Mouse (Mus musculus) midbrain, embryonic 14.5 days (tissue): ENCODE results near the gene Tjp3. TPM values are rescaled to one million over a fixed set of nuclear protein-coding genes. Genes with fewer than 3 reads are reported as not detected.

ENCODE experiments used
- ATAC-seq: fragments of 200-750 bp; cut with Nextera tagmentation; 2 replicates; pipeline ENCODE4 v1.8.0; 2017; ENCODE audit warnings: moderate number of reproducible peaks, moderate library complexity; ENCODE audit not compliant: low FRiP score, low TSS enrichment
- DNase-seq: peaks from one replicate; pipeline ENCODE4 v3.0.0-alpha.2; 2015
- H3K27ac ChIP-seq: fragments of 300-500 bp; sonication (generic); replicated peaks from 2 replicates; pipeline ENCODE4 v1.5.1; 2014; ENCODE audit warnings: mild to moderate bottlenecking, low read depth, low read length, moderate library complexity
- H3K27me3 ChIP-seq: fragments of 300-500 bp; sonication (generic); 2 replicates; pipeline ENCODE4 v1.6.1; 2014; ENCODE audit warnings: low read length, control low read depth, mixed read lengths; ENCODE audit not compliant: control insufficient read depth, insufficient read depth
- H3K36me3 ChIP-seq: fragments of 300-500 bp; sonication (generic); 2 replicates; pipeline ENCODE4 v1.6.1; 2014; ENCODE audit warnings: low read length, control low read depth; ENCODE audit not compliant: control insufficient read depth, insufficient read depth
- H3K4me1 ChIP-seq: fragments of 300-500 bp; sonication (generic); 2 replicates; pipeline ENCODE4 v1.6.1; 2014; ENCODE audit warnings: mild to moderate bottlenecking, antibody characterized with exemption, low read length, control low read depth; ENCODE audit not compliant: control insufficient read depth, insufficient read depth
- H3K4me2 ChIP-seq: fragments of 300-500 bp; sonication (generic); 2 replicates; pipeline ENCODE4 v1.6.1; 2014; ENCODE audit warnings: mild to moderate bottlenecking, low read length, moderate library complexity
- H3K4me3 ChIP-seq: fragments of 300-500 bp; sonication (generic); replicated peaks from 2 replicates; pipeline ENCODE4 v1.5.1; 2014; ENCODE audit warnings: low read depth, low read length
- H3K9ac ChIP-seq: fragments of 300-500 bp; sonication (generic); replicated peaks from 2 replicates; pipeline ENCODE4 v1.6.1; 2014; ENCODE audit warnings: mild to moderate bottlenecking, low read length, moderate library complexity
- H3K9me3 ChIP-seq: fragments of 300-500 bp; sonication (generic); 2 replicates; pipeline ENCODE4 v1.6.1; 2016; ENCODE audit warnings: low read length, control low read depth, mixed read lengths; ENCODE audit not compliant: control insufficient read depth
- WGBS: fragments of 180-500 bp; shearing (Covaris S2); extraction: QIAGEN DNeasy Blood & Tissue Kit; methylation state at CpG from one replicate; pipeline ENCODE4 v1.1.7; 2014; 5-methylcytosine and 5-hydroxymethylcytosine counted together
- polyA plus RNA-seq: library from polyadenylated mRNA; unstranded; fragments of >200 nt; fragmentation: Nextera tagmentation; extraction: Ambion mirVana; gene quantifications from 2 replicates; pipeline ENCODE4 v1.2.1, GENCODE M21; 2014

Tjp3 gene
- 4.4 and 5.7 TPM in 2 replicates for polyA plus RNA-seq

DNA sequence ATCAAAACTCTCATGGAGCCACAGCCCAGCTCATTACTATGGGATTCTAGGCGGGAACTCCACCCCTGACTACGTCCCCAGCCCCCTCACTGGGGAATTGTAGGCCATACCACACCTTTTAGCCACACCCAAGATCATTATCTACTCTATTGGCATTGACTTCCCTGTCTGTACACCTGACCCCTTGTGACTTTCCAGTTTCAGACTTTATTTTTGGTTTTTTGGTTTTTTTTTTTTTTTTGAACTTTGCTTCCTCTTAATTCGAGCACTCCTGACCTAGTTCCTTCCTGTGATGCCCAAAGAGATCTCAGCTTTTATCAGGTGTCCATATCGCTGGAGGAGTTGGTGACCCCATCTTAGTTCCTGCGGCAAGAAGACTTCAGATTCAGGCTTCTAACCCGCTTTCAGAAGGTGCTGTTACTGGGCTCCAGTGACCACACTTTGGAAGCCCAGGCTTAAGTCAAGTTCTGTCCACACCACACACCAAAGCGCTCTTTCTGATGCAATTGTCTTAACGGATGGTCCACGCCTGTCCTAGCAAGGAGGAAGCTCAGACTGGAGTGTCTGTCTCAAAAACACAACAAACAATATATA lies at the start of gene Tjp3:
Tjp3 (minus strand) TSS at position 71 of the 594 bp plus-strand sequence.
- H3K4me3 ChIP-seq, result no peak within 1 kb of the TSS
- H3K4me1 ChIP-seq, result peaks cover 28% of the 10 kb centered on the region
- H3K4me2 ChIP-seq, result 0 out of 2 replicates have a peak within 1 kb of the TSS, but pooled peaks have one; percentile 6
- H3K27me3 ChIP-seq, result peaks cover 22% of the 10 kb centered on the region
- H3K9ac ChIP-seq, result no peak within 1 kb of the TSS
- DNase-seq (no peak), ATAC-seq (no peak)
- no peaks in the 10 kb centered on the region for H3K36me3 ChIP-seq
- H3K27ac ChIP-seq, result no peak within 1 kb of the TSS
- H3K9me3 ChIP-seq, result no peaks in the 10 kb centered on the region
- WGBS, result 75% methylated on average over 9 of the region's 9 CpGs

DNA sequence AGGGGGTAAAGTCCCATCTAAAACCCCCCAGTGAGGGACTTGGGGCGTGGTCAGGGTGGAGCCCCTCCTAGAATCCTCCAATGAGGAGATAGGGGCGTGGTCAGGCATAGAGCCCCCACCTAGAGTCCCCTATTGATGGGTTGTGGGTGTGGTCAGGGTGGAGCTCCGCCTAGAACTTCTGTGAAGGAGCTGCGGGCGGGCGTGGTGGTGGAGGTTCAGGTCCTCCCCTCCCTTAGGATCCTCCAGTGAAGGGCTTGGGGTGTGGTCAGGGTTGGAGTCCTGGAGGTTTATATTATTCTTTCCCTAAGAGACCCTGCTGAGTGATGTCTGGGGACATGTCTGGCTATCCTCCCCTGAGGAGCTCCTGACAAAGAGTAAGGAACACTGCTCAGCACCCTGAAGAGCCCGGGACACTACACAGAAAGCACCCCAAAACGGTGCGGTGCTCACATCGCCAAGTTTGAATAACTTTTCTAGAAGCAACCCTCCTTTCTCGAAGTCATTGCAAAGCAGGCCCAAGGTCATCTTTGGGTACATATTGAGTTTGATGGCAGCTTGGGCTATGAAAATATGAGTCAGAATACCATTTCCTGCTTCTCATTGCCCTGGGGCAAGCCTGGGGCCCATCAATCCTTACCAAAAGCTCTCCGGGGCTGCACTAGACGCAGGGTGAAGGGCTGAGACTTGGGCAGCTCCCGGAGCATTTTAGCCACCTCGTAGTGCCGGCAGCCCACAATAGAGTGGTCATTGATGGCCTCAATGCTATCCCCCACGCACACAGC lies 49.4 kb upstream of the Tjp3 start:
- no peak for ATAC-seq
- 39% methylated on average over 17 of the region's 17 CpGs for WGBS
- peaks cover 43% of the 10 kb centered on the region for H3K27me3 ChIP-seq

DNA sequence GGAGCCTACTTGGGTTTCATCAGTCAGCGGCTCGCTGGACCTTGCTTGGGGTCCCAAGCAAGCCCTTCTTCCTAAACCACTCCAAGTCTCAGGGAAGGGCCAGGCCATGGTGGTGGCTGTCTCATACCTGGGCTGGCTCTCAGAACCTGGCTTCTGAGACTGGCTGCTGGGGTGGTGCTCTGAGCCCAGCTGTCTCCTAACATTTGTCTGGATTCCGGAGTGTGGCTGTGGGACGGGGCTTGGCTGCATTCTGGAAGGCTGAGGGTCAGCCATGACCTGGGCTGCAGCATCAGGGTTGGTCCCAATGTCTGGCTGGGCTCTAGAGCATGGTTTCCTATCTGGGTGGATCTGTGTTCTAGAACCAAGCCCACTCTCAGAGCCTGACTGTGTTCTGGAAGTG lies 45.2 kb upstream of the Tjp3 start:
- 95% methylated on average over 4 of the region's 4 CpGs for WGBS
- ATAC-seq (no peak), DNase-seq (no peak)
- Histone ChIP-seq H3K27me3 (peaks cover 15% of the 10 kb centered on the region; the same call in 1 of the 2 replicates), H3K36me3 (no peaks in the 10 kb centered on the region), H3K4me1 (no peaks in the 10 kb centered on the region), H3K4me3 (no peak overlapping the region), H3K9me3 (no peaks in the 10 kb centered on the region), H3K9ac (no peak overlapping the region), H3K4me2 (no peak overlapping the region), H3K27ac (no peak overlapping the region)

More for the DNA sequence above, 49.4 kb upstream of the Tjp3 start:
- Histone ChIP-seq H3K4me1 (0 out of 2 replicates have a peak, but pooled peaks cover 3% of the 10 kb centered on the region), H3K9me3 (no peaks in the 10 kb centered on the region), H3K27ac (no peak overlapping the region), H3K9ac (no peak overlapping the region), H3K36me3 (no peaks in the 10 kb centered on the region), H3K4me3 (no peak overlapping the region), H3K4me2 (no peak overlapping the region)
- no peak for DNase-seq

DNA sequence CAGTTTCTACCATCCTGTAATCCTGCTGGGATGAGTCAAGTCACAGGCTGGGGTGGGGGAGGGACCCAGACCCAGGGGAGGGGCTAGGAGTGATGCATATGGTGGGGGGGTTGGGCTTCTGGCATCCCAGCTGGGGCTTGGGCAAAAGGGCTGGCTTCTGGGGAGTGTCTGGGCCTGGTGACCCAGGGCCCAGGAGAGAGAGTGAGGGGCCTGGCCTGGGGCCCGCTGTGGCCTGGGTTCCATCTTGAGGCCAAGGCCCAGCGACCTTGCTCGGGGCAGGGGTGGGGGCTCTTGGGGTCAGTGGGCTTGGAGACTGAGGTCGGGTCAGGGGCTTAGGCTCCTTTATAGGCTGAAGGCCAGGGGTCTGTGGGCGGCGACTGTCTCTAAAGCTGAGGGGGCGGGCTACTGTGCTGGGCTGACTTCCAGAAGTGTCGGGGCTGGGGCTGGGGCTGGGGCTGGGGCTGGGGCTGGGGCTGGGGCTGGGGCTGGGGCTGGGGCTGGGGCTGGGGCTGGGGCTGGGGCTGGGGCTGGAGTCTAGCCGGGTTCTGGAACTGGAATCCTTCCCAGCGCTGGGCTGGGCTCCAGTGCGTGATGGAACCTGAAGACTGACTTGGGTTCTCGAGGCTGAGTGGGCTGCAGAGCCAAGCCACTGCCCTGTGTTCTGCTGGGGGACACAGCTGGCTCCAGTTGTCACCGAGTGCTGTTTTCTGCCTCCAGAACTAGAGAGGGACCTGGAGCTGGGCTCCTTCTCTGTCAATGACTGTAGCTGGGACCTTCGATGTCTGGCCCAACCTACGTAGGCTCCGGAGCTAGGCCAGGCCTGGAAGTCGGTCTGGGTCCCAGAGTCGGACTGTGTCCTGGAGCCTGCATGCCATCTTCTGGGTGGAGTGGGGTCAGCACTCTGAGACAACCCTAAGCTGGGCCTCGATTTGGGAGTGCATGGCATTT lies 44.3 kb upstream of the Tjp3 start:
- DNase-seq, result no peak
- H3K4me3 ChIP-seq, result no peak overlapping the region
- no peak overlapping the region for H3K27ac ChIP-seq
- H3K9me3 ChIP-seq, result no peaks in the 10 kb centered on the region
- no peak overlapping the region for H3K4me2 ChIP-seq
- ATAC-seq, result no peak
- H3K36me3 ChIP-seq, result no peaks in the 10 kb centered on the region
- WGBS, result 34% methylated on average over 19 of the region's 19 CpGs
- peaks cover 13% of the 10 kb centered on the region; the same call in 1 of the 2 replicates for H3K27me3 ChIP-seq
- no peaks in the 10 kb centered on the region for H3K4me1 ChIP-seq
- H3K9ac ChIP-seq, result no peak overlapping the region

DNA sequence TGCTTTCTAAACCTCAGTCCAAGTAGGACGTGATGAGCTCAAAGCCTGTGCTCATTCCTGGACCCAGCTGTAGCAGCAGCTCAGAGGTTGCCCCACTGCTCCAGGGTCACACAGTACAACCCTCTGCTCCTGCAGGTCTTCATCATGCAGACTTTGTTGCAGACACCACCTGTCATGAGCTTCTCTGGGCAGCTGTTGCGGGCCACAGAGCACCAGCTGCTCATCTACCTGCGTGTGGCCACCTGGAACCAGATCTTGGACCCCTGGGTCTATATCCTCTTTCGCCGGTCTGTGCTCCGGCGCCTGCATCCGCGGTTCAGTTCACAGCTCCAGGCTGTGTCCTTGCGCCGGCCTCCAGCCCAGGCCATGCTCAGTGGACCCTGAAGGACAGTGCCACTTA lies 42.9 kb upstream of the Tjp3 start:
- H3K9me3 ChIP-seq, result no peaks in the 10 kb centered on the region
- no peak overlapping the region for H3K4me2 ChIP-seq
- H3K4me1 ChIP-seq, result no peaks in the 10 kb centered on the region
- WGBS, result 54% methylated on average over 11 of the region's 11 CpGs
- peaks cover 13% of the 10 kb centered on the region; the same call in 1 of the 2 replicates for H3K27me3 ChIP-seq
- H3K9ac ChIP-seq, result no peak overlapping the region
- no peak overlapping the region for H3K4me3 ChIP-seq
- DNase-seq (no peak), ATAC-seq (no peak)
- no peak overlapping the region for H3K27ac ChIP-seq
- no peaks in the 10 kb centered on the region for H3K36me3 ChIP-seq

DNA sequence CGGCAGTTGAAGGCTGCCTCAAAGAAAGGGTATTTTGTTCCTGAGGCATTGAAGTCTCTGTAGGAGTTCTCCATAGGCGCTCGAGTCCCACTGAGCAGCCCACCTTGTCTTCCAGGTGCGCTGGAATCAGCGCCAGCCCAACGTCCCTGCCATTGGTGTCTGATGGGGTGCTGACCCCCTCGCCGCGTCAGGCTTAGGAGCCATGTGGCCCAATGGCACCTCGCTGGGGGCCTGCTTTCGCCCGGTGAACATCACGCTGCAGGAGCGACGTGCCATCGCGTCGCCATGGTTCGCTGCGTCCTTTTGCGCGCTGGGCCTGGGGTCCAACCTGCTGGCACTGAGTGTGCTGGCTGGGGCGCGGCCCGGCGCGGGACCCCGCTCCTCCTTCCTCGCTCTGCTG lies 40.9 kb upstream of the Tjp3 start:
- Histone ChIP-seq H3K4me1 (no peaks in the 10 kb centered on the region), H3K4me2 (no peak overlapping the region), H3K4me3 (no peak overlapping the region), H3K27me3 (peaks cover 13% of the 10 kb centered on the region; the same call in 1 of the 2 replicates), H3K9ac (no peak overlapping the region), H3K9me3 (no peaks in the 10 kb centered on the region), H3K27ac (no peak overlapping the region), H3K36me3 (peaks cover 8% of the 10 kb centered on the region; the same call in 1 of the 2 replicates)
- no peak for ATAC-seq
- WGBS, result 12% methylated on average over 29 of the region's 29 CpGs
- no peak for DNase-seq

DNA sequence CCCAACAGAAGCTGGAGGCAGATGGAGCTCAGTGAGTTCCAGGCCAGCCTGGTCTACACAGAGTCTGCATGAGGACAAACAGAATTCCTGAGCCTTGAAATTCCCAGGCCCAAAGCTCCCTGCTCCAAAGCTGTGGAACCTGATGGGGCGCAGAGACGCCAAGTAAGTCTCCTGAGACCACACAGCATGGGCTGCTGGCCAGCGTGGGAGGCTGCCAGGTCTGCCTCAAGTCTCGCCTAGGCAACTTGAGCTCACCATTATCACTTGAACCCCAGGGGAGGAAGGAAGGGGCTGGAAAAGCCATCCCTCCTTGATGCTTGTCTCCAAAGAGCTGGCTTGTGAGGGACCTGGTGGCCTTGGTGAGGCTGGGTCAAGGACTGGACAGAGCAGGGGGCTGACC lies 38.6 kb upstream of the Tjp3 start:
- Histone ChIP-seq H3K36me3 (peaks cover 31% of the 10 kb centered on the region), H3K4me3 (no peak overlapping the region), H3K27me3 (peaks cover 13% of the 10 kb centered on the region; the same call in 1 of the 2 replicates), H3K4me2 (no peak overlapping the region), H3K27ac (no peak overlapping the region), H3K9ac (no peak overlapping the region), H3K9me3 (no peaks in the 10 kb centered on the region), H3K4me1 (no peaks in the 10 kb centered on the region)
- WGBS, result 64% methylated on average over 4 of the region's 4 CpGs
- no peak for DNase-seq
- no peak for ATAC-seq

DNA sequence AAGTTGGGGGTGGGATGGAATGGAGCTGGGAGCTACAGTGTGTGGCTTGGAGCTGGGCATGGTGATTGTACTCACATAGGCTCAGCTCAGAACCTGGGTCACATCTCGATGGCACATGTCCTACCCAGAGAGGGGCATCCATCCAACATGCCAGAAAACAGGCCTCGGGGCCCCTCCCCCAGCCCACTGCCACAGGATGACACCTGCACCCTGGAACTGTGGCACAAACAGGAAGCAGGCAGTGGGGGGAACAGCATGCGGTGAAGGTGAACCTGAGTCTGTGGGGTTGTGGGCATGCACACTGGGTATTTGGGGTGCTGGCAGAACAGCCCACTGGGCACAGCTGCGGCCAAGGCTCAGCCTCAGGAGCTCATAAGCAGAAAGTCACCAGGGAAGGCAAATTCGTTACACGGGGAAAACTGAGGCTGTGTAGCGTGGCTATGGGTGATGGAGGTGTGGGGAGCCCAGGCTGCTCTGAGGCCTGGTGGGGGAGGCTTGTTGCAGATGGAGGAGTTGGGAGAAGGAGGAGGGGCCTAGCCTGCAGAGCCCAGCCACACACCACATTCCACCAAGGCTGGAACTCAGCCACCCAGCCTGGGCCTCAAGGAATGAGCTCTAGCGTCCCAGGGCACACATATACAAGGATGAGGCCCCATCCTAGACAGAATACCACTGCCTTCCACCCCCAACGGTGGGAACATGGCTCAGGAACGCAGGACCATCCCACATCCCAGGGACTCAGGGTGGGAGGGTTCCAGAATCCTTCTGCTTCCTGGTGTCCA lies 38.0 kb upstream of the Tjp3 start:
- Histone ChIP-seq H3K9me3 (no peaks in the 10 kb centered on the region), H3K27ac (no peak overlapping the region), H3K27me3 (peaks cover 10% of the 10 kb centered on the region; the same call in 1 of the 2 replicates), H3K4me1 (no peaks in the 10 kb centered on the region), H3K4me3 (no peak overlapping the region), H3K4me2 (no peak overlapping the region), H3K9ac (no peak overlapping the region; the same call in 1 of the 2 replicates), H3K36me3 (peaks cover 37% of the 10 kb centered on the region)
- 77% methylated on average over 10 of the region's 10 CpGs for WGBS
- ATAC-seq (no peak), DNase-seq (no peak)
